Mouse (Mus musculus): Measurements from ENCODE around the gene Myrf.
A peak's percentile ranks its signal among the peaks of the same experiment; 100 is the strongest.
"Not testable (repeated sequence)": the region's sequence is repeated elsewhere in the genome, so short reads cannot be mapped to it uniquely, and the experiment has no call there.

The Myrf gene

DNA sequence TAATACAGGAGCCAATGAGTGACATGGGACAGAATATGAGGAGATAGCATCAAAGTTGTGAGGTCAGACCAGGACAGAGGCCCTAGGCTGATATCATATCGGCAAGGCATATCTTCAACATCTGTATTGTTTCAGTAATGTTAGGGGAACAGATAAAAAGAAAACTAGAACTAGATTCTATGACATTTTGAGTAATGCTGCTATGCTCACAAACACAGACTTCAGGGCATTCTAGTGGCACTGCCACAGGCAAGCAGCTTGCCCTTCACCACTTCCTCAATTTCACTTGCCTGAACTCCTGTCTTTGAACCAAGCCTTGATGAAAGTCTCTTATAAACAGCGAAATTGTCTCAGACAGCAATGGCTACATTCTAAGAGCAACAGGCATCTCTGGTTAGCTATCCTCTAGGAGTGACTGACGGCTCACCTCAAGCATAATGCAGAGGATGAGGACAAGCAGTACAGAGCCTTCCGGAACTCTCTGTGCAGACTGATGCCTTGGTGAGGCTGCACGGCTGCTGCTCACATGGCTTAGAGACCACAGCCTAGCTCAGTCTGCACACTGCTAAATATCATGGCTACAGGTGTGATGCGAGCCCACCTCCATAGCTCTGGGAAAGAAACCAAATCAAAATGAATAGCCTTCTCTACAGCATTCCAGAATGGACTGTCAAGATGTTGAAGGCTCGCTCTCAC lies 66.6 kb downstream of the Myrf start:
- DNase-seq, result no peak

DNA sequence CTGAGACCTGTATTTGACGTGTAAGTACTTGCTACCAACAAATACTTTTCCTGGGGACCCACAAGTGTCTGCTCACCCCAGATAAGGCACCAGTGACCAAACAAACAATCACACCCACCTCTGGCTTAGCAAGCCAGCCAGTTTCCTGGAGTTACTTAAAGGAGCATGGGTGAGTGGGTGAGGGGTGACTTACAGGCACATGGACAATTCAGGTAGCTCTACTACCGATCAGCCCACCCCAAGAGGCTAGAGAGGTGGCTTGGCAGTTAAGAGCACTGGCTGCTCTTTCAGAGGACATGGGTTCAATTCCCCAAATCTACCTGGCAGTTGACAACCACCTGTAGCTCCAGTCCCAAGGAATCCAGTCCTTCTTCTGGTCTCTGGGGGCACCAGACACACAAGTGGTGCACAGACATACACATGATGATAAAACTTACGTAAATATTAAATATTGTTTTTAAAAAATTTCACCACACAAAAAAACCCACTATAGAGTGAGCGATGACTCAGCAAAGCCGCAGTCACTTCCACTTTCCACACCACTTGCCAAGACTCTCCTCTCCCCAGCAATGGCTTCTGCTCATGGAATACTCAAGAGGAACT lies 67.3 kb downstream of the Myrf start:
- DNase-seq, result no peak

DNA sequence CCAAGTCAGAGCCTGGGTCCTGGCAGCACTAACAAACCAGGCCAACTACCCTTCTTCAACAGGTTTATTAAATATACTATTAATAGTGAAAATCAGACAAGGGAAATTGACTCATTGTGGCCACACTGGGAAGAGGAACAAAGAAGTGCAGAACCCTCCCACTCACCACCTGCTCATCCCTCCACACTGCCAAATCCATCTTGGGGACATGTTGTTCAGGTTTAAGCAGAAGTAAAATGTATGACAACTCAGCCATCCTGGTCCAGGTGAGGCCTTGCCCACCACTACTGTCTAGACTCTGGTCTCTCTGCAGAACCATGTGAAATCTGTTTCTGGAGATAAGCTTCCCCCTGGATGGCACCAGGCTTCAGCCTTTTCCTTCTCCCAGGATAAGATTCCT lies 68.7 kb downstream of the Myrf start:
- peak; percentile 82 for DNase-seq

- DNase-seq, result no peak
Measured at GRCm38 (mm10) chr19:10171359-10171758, 69.2 kb downstream of the Myrf start.

- DNase-seq, result no peak
Measured at GRCm38 (mm10) chr19:10170466-10170865, 70.1 kb downstream of the Myrf start.

- DNase-seq, result not testable (repeated sequence)
Measured at GRCm38 (mm10) chr19:10169692-10170330, 70.7 kb downstream of the Myrf start.

DNA sequence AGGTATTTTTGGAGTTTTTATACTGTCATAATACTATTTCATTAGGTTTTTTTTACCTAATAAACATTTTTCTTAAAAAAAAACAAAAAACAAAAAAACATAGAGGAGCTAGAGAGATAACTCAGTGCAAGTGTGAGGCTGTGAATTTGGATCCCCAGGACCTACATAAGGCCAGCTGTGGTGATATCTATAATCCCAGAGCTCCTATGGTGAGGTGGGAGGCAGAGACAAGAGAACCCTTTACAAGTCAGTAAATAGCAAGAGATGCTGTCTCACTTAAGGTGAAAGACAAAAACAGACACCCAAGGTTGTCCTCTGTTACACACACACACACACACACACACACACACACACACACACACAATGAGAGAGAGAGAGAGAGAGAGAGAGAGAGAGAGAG lies 71.4 kb downstream of the Myrf start:
- DNase-seq, result no peak

- no peak for DNase-seq
Measured at GRCm38 (mm10) chr19:10168441-10168840, 72.1 kb downstream of the Myrf start.

- no peak for DNase-seq
Measured at GRCm38 (mm10) chr19:10167951-10168350, 72.6 kb downstream of the Myrf start.

DNA sequence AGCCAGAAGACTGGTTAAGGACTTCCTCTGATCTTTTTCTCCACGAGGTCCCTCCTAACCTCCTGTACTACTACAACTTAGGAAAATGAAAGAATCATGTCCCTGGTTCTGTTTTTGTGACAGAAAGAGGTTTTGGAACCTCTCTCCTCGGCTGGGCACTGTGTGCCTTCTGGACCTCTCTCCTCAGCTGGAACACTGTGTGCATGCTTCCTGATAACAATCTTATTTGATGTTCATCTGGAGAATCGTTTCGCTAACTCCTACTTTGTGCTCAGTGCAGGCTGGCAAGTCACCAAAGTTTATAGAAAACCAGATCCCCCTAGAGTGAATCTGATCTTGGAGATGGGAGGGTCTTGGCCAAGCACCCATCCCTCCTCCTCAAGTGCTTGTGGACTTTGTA lies 73.4 kb downstream of the Myrf start:
- DNase-seq, result no peak

GRCm38 (mm10) chr19:10165928-10166327 lies 74.6 kb downstream of the Myrf start:
- DNase-seq, result not testable (repeated sequence)

GRCm38 (mm10) chr19:10163896-10164295 lies 76.7 kb downstream of the Myrf start:
- DNase-seq, result no peak
